Mouse (Mus musculus): Measurements from ENCODE around the gene 4933405L10Rik. TPM values are rescaled to one million over a fixed set of nuclear protein-coding genes. Genes with fewer than 3 reads are reported as not detected.

The 4933405L10Rik gene
- polyA plus RNA-seq, 1 experiment: 0.09 TPM

GRCm38 (mm10) chr8:105722861-105723260, 15.4 kb downstream of the 4933405L10Rik start:
- no peak for TF ChIP-seq CTCF (IDR thresholded peaks at IDR 0.05; ENCODE audit: control insufficient read depth, insufficient read depth, insufficient read length)
- TF ChIP-seq MAX (IDR thresholded peaks at IDR 0.05): no peak
- TF ChIP-seq MYOD1 (IDR thresholded peaks at IDR 0.05; ENCODE audit: control insufficient read depth, insufficient read length, low read depth): no peak
- no peak for TF ChIP-seq USF1 (IDR thresholded peaks at IDR 0.05; ENCODE audit: low read depth)
- TF ChIP-seq CEBPB (IDR thresholded peaks at IDR 0.05; ENCODE audit: low read depth): no peak
- no peak for TF ChIP-seq MYOG (IDR thresholded peaks at IDR 0.05; ENCODE audit: control insufficient read depth, extremely low read depth, insufficient read length)

DNA sequence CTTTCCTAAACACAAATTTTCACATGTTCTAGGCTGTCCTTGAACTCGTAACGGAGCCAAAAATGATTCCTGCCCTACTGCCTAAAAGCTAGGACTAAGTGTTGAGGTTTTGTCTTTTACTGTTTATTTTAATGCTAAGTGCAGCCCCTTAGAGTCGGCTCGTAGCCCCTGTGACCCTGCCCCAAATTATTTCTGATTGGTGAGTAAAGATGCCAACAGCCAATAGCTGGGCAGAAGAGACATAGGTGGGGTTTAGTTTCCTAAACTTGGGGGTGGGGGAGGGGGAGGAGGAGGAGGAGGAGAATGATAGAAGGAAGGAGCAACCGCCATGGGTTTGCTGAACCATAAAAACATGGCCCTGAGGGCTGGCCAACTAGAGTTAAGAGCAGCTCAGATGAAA, 18.3 kb downstream of the 4933405L10Rik start:
- no peak overlapping the region for H3ac ChIP-seq (ENCODE audit: control insufficient read depth, insufficient read length, low read depth)
- TF ChIP-seq CEBPB (IDR thresholded peaks at IDR 0.05; ENCODE audit: low read depth) (no peak), CTCF (IDR thresholded peaks at IDR 0.05; ENCODE audit: control insufficient read depth, insufficient read depth, insufficient read length) (no peak), MYOD1 (IDR thresholded peaks at IDR 0.05; ENCODE audit: control insufficient read depth, insufficient read length, low read depth) (no peak), MYOG (IDR thresholded peaks at IDR 0.05; ENCODE audit: control insufficient read depth, extremely low read depth, insufficient read length) (no peak), MAX (IDR thresholded peaks at IDR 0.05) (no peak), USF1 (IDR thresholded peaks at IDR 0.05; ENCODE audit: low read depth) (no peak), FOSL1 (IDR thresholded peaks at IDR 0.05; ENCODE audit: insufficient read depth, low read length, poor library complexity, severe bottlenecking) (no peak)
- H3K27me3 ChIP-seq (ENCODE audit: control insufficient read depth, insufficient read depth, insufficient read length): no peaks in the 10 kb centered on the region
- no peaks in the 10 kb centered on the region for H3K79me3 ChIP-seq (ENCODE audit: low read depth)
- H3K36me3 ChIP-seq (ENCODE audit: control insufficient read depth, insufficient read depth): peaks cover 8% of the 10 kb centered on the region
- no peaks in the 10 kb centered on the region for H3K79me2 ChIP-seq (ENCODE audit: control insufficient read depth, insufficient read depth)
- no peak overlapping the region for H3K4me3 ChIP-seq (ENCODE audit: insufficient read depth, poor library complexity, severe bottlenecking)

More at GRCm38 (mm10) chr8:105722861-105723260, 15.4 kb downstream of the 4933405L10Rik start:
- Histone ChIP-seq H3K4me3 (ENCODE audit: insufficient read depth, poor library complexity, severe bottlenecking) (no peak overlapping the region), H3K27me3 (ENCODE audit: control insufficient read depth, insufficient read depth, insufficient read length) (no peaks in the 10 kb centered on the region), H3ac (ENCODE audit: control insufficient read depth, insufficient read length, low read depth) (no peak overlapping the region), H3K79me3 (ENCODE audit: low read depth) (no peaks in the 10 kb centered on the region), H3K79me2 (ENCODE audit: control insufficient read depth, insufficient read depth) (no peaks in the 10 kb centered on the region), H3K36me3 (ENCODE audit: control insufficient read depth, insufficient read depth) (peaks cover 8% of the 10 kb centered on the region)

- Histone ChIP-seq H3K36me3 (ENCODE audit: control insufficient read depth, insufficient read depth) (peaks cover 8% of the 10 kb centered on the region), H3K27me3 (ENCODE audit: control insufficient read depth, insufficient read depth, insufficient read length) (no peaks in the 10 kb centered on the region), H3K79me3 (ENCODE audit: low read depth) (no peaks in the 10 kb centered on the region), H3ac (ENCODE audit: control insufficient read depth, insufficient read length, low read depth) (no peak overlapping the region), H3K79me2 (ENCODE audit: control insufficient read depth, insufficient read depth) (no peaks in the 10 kb centered on the region), H3K4me3 (ENCODE audit: insufficient read depth, poor library complexity, severe bottlenecking) (no peak overlapping the region)
- TF ChIP-seq USF1 (IDR thresholded peaks at IDR 0.05; ENCODE audit: low read depth) (no peak), CTCF (IDR thresholded peaks at IDR 0.05; ENCODE audit: control insufficient read depth, insufficient read depth, insufficient read length) (no peak), CEBPB (IDR thresholded peaks at IDR 0.05; ENCODE audit: low read depth) (no peak)
Observed at GRCm38 (mm10) chr8:105727397-105728124, 20.1 kb downstream of the 4933405L10Rik start.

DNA sequence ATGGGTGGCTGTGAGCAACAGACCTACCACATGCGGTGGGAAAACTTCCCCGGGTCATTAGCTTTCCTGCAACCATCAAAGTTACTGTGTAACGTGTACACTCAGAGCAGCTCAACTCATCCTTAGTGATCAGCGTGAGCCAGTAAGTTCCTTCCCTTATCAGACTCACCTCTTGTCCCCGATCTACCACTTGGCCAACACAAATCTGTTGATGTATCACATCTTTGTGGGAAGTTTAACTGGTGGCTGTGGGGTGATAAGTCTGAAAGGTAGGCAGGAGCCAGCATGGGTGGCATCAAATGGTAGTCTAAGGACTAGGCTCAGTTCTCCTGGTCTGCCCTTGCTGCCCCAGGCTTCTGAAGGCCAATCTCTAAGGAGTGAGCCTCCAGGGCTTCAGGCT, 24.7 kb downstream of the 4933405L10Rik start:
- Histone ChIP-seq H3K27me3 (ENCODE audit: control insufficient read depth, insufficient read depth, insufficient read length) (no peaks in the 10 kb centered on the region), H3K36me3 (ENCODE audit: control insufficient read depth, insufficient read depth) (peaks cover 4% of the 10 kb centered on the region), H3K79me3 (ENCODE audit: low read depth) (no peaks in the 10 kb centered on the region), H3K79me2 (ENCODE audit: control insufficient read depth, insufficient read depth) (peaks cover 5% of the 10 kb centered on the region), H3K4me3 (ENCODE audit: insufficient read depth, poor library complexity, severe bottlenecking) (no peak overlapping the region), H3ac (ENCODE audit: control insufficient read depth, insufficient read length, low read depth) (no peak overlapping the region)
- TF ChIP-seq CEBPB (IDR thresholded peaks at IDR 0.05; ENCODE audit: low read depth) (no peak), FOSL1 (IDR thresholded peaks at IDR 0.05; ENCODE audit: insufficient read depth, low read length, poor library complexity, severe bottlenecking) (no peak), MYOD1 (IDR thresholded peaks at IDR 0.05; ENCODE audit: control insufficient read depth, insufficient read length, low read depth) (no peak), USF1 (IDR thresholded peaks at IDR 0.05; ENCODE audit: low read depth) (no peak), MYOG (IDR thresholded peaks at IDR 0.05; ENCODE audit: control insufficient read depth, extremely low read depth, insufficient read length) (no peak), MAX (IDR thresholded peaks at IDR 0.05) (no peak), CTCF (IDR thresholded peaks at IDR 0.05; ENCODE audit: control insufficient read depth, insufficient read depth, insufficient read length) (no peak)

GRCm38 (mm10) chr8:105739216-105739615, 31.8 kb downstream of the 4933405L10Rik start:
- TF ChIP-seq CEBPB (IDR thresholded peaks at IDR 0.05; ENCODE audit: low read depth) (no peak), CTCF (IDR thresholded peaks at IDR 0.05; ENCODE audit: control insufficient read depth, insufficient read depth, insufficient read length) (no peak), MYOD1 (IDR thresholded peaks at IDR 0.05; ENCODE audit: control insufficient read depth, insufficient read length, low read depth) (no peak), MYOG (IDR thresholded peaks at IDR 0.05; ENCODE audit: control insufficient read depth, extremely low read depth, insufficient read length) (no peak), MAX (IDR thresholded peaks at IDR 0.05) (no peak), FOSL1 (IDR thresholded peaks at IDR 0.05; ENCODE audit: insufficient read depth, low read length, poor library complexity, severe bottlenecking) (no peak), USF1 (IDR thresholded peaks at IDR 0.05; ENCODE audit: low read depth) (no peak)
- no peaks in the 10 kb centered on the region for H3K79me3 ChIP-seq (ENCODE audit: low read depth)
- no peak overlapping the region for H3ac ChIP-seq (ENCODE audit: control insufficient read depth, insufficient read length, low read depth)
- H3K79me2 ChIP-seq (ENCODE audit: control insufficient read depth, insufficient read depth): no peaks in the 10 kb centered on the region
- H3K4me3 ChIP-seq (ENCODE audit: insufficient read depth, poor library complexity, severe bottlenecking): no peak overlapping the region
- no peaks in the 10 kb centered on the region for H3K27me3 ChIP-seq (ENCODE audit: control insufficient read depth, insufficient read depth, insufficient read length)
- no peaks in the 10 kb centered on the region for H3K36me3 ChIP-seq (ENCODE audit: control insufficient read depth, insufficient read depth)

- Histone ChIP-seq H3K79me2 (ENCODE audit: control insufficient read depth, insufficient read depth) (no peaks in the 10 kb centered on the region), H3K36me3 (ENCODE audit: control insufficient read depth, insufficient read depth) (no peaks in the 10 kb centered on the region), H3K4me3 (ENCODE audit: insufficient read depth, poor library complexity, severe bottlenecking) (no peak overlapping the region), H3K27me3 (ENCODE audit: control insufficient read depth, insufficient read depth, insufficient read length) (no peaks in the 10 kb centered on the region), H3ac (ENCODE audit: control insufficient read depth, insufficient read length, low read depth) (no peak overlapping the region), H3K79me3 (ENCODE audit: low read depth) (peaks cover 1% of the 10 kb centered on the region)
- TF ChIP-seq MYOD1 (IDR thresholded peaks at IDR 0.05; ENCODE audit: control insufficient read depth, insufficient read length, low read depth) (no peak), FOSL1 (IDR thresholded peaks at IDR 0.05; ENCODE audit: insufficient read depth, low read length, poor library complexity, severe bottlenecking) (no peak), MAX (IDR thresholded peaks at IDR 0.05) (no peak), CTCF (IDR thresholded peaks at IDR 0.05; ENCODE audit: control insufficient read depth, insufficient read depth, insufficient read length) (no peak), USF1 (IDR thresholded peaks at IDR 0.05; ENCODE audit: low read depth) (no peak), CEBPB (IDR thresholded peaks at IDR 0.05; ENCODE audit: low read depth) (no peak), MYOG (IDR thresholded peaks at IDR 0.05; ENCODE audit: control insufficient read depth, extremely low read depth, insufficient read length) (no peak)
Observed at GRCm38 (mm10) chr8:105743301-105743700, 35.8 kb downstream of the 4933405L10Rik start.
